Mouse (Mus musculus) mouse trophoblast stem cell (cell line): ENCODE data around the gene Pah.

Source experiments
- in situ Hi-C, 2 experiments: fragments of 300-500 bp; cut with MseI, MboI; formaldehyde crosslinking; loops; 2 replicates in 1 of 2; 3 replicates in 1 of 2; pipeline ENCODE4 v1.15.1; 2025

The Pah gene

GRCm38 (mm10) chr10:87502283-87502682, 19.3 kb upstream of the Pah start:
- in situ Hi-C loops: loop anchor here (5.0 kb wide), 1 partner anchor 475 kb away; no protein-coding TSS in a partner anchor

- in situ Hi-C loops: loop anchor here (5.0 kb wide), 1 partner anchor 477 kb away; no protein-coding TSS in a partner anchor
Measured at GRCm38 (mm10) chr10:87503946-87504345, 17.6 kb upstream of the Pah start.

GRCm38 (mm10) chr10:87508581-87508980, 13.0 kb upstream of the Pah start:
- in situ Hi-C loops: no loop called here

GRCm38 (mm10) chr10:87513052-87513451, 8.5 kb upstream of the Pah start:
- in situ Hi-C loops: no loop called here

- in situ Hi-C loops: no loop called here
Measured at GRCm38 (mm10) chr10:87518585-87518984, 3.0 kb upstream of the Pah start.

- in situ Hi-C loops: no loop called here
Measured at GRCm38 (mm10) chr10:87520401-87521116, 1.0 kb upstream of the Pah start.

GRCm38 (mm10) chr10:87534172-87534571, 12.6 kb downstream of the Pah start:
- in situ Hi-C loops: no loop called here

GRCm38 (mm10) chr10:87545759-87546158, 24.2 kb downstream of the Pah start:
- in situ Hi-C loops: no loop called here

- in situ Hi-C loops: no loop called here
Measured at GRCm38 (mm10) chr10:87546299-87547234, 25.0 kb downstream of the Pah start.

GRCm38 (mm10) chr10:87552726-87553125, 31.1 kb downstream of the Pah start:
- in situ Hi-C loops: no loop called here

- in situ Hi-C loops: no loop called here
Measured at GRCm38 (mm10) chr10:87556441-87556840, 34.8 kb downstream of the Pah start.

GRCm38 (mm10) chr10:87563818-87564217, 42.2 kb downstream of the Pah start:
- in situ Hi-C loops: no loop called here

- in situ Hi-C loops: no loop called here
Measured at GRCm38 (mm10) chr10:87565712-87566111, 44.1 kb downstream of the Pah start.

GRCm38 (mm10) chr10:87572500-87572899, 50.9 kb downstream of the Pah start:
- in situ Hi-C loops: no loop called here

GRCm38 (mm10) chr10:87586696-87587095, 65.1 kb downstream of the Pah start:
- in situ Hi-C loops: no loop called here

GRCm38 (mm10) chr10:87593916-87594315, 72.3 kb downstream of the Pah start:
- in situ Hi-C loops: no loop called here

- in situ Hi-C loops: no loop called here
Measured at GRCm38 (mm10) chr10:87596361-87597074, 74.9 kb downstream of the Pah start.

- in situ Hi-C loops: no loop called here
Measured at GRCm38 (mm10) chr10:87597075-87597677, 75.6 kb downstream of the Pah start.

GRCm38 (mm10) chr10:87602151-87602550, 80.6 kb downstream of the Pah start:
- in situ Hi-C loops: no loop called here

- in situ Hi-C loops: no loop called here
Measured at GRCm38 (mm10) chr10:87625196-87625595, 103.6 kb downstream of the Pah start.
